Mouse (Mus musculus) naive thymus-derived CD4-positive, alpha-beta T cell, adult 5 months (primary cell): Measurements from ENCODE around the gene Mcts1. TPM values are rescaled to one million over a fixed set of nuclear protein-coding genes. Genes with fewer than 3 reads are reported as not detected.

Experiments
- polyA plus RNA-seq: library from polyadenylated mRNA; unstranded; fragments of 100-300 nt; shearing (Covaris generic); gene quantifications from one replicate; pipeline ENCODE4 v1.2.1, GENCODE M21; 2017

Mcts1 gene
- 101 TPM for polyA plus RNA-seq

GRCm38 (mm10) chrX:38600177-38600994, at the start of gene Mcts1:
Gene Mcts1, plus strand, starts transcription at chrX:38600578.

DNA sequence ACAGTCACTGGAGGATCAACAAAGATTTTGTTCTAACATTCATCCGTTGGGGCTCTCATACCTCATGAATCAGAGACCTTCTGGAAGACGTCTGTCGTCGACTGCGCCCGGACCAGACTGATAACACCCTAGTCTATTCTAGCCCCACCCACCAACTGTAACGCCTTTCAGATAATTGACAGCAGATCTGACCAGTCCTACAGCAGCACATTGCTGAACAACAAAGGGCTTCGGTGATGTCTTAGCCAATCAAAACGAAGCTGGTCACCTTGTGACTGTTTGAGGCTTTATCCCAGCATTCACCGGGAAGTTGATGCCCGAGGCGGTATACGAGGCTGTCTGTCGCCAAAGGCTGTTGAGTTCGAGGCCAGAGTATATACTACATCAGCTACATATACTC, 24.3 kb upstream of the Mcts1 start, which contains the start of gene Cul4b:
Cul4b (minus strand) TSS at position 119 of the 400 bp plus-strand sequence.

GRCm38 (mm10) chrX:38634801-38635637, 34.6 kb downstream of the Mcts1 start, which contains the start of gene C1galt1c1:
Gene C1galt1c1, minus strand, starts transcription at chrX:38635087.

Other genes with a start within 250 kb of the Mcts1 start
- gene Lamp2, start 144.1 kb upstream of the Mcts1 start, polyA plus RNA-seq, result 28.4 TPM
- gene Cul4b, start 24.4 kb upstream of the Mcts1 start, polyA plus RNA-seq, result 34.7 TPM
- 22.4 TPM for gene C1galt1c1, start 34.5 kb downstream of the Mcts1 start, polyA plus RNA-seq
- gene 6030498E09Rik, start 172.1 kb downstream of the Mcts1 start, polyA plus RNA-seq, result not detected